Mouse (Mus musculus): ENCODE measurements around the gene Ly6g6c.

The Ly6g6c gene

DNA sequence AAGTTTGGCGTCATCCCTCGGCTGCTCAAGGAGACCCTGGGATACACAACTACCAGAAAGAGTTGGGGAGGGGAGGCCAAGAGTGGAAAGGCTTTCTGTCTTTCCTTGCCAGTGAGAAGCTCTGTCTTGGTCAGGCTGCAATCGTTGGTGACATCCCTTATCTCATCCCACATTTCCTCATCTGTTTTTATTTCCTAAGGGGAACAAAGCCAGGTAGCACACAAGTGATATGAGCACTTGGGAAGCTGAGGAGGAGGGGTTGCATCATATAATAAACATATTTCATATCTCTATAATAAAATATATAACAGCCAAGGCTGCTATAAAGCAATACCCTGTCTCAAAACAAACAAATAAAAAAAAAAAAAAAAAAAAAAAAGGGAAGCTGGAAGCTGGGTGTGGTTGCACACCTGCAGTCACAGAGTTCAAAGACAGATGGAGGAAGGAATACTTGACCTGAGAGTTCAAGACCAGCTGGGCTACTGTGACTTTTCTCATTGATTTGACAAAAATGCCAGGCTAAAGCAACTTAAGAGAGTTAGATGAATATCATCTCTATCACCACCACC, 18.8 kb downstream of the Ly6g6c start:
- DNase-seq (ENCODE audit: low spot score): no peak

DNA sequence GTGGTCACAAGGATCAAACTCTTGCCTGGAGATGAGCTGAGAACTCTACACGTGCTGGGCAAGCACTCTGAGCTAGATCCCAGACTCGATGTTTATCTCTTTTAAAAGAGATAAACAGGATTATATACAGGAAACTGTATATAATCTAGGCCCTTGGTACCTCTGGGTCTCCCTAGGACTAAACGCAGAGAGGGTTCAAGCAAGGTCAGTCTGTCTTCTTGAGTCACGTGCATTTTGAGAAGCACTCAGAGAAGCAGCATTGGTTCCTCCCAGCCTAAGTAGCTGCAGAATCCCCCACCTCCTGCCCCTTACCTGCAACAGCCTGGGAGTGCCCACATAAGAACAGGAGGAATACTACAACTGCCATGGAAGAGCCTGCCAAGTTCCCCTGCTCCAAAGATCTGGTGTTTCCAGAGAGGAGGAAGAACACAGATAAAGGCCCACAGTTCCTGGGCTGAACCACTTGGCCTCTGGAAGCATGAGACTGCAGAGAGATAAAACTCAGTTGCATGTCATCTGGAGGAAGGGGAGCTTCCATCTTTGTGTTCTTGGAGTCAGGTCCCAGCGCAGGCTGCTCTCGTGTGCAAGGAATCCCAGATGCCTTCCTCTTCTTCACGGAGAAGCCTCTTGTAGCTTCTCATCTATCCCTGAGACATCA, 20.1 kb downstream of the Ly6g6c start, which contains the start of gene Ly6g6f:
Gene Ly6g6f, minus strand, starts transcription at position 403 of the 658 bp plus-strand sequence.
- no peak for DNase-seq (ENCODE audit: low spot score)

DNA sequence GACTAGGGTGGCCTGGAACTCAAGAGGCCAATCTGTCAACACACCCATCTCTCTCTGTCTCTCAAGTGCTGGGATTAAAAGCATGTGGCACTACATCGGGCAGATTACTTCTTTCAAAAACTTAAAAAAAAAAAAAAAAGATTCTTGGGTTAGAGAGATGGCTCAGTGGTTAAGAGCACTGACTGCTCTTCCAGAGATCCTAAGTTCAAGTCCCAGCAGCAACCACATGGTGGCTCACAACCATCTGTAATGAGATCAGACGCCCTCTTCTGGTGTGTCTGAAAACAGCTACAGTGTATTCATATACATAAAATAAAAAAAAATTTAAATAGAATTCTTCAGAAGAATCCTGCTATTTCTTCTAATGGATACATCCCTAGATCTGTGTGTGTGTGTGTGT, 23.0 kb downstream of the Ly6g6c start:
- no peak for DNase-seq (ENCODE audit: low spot score)

DNA sequence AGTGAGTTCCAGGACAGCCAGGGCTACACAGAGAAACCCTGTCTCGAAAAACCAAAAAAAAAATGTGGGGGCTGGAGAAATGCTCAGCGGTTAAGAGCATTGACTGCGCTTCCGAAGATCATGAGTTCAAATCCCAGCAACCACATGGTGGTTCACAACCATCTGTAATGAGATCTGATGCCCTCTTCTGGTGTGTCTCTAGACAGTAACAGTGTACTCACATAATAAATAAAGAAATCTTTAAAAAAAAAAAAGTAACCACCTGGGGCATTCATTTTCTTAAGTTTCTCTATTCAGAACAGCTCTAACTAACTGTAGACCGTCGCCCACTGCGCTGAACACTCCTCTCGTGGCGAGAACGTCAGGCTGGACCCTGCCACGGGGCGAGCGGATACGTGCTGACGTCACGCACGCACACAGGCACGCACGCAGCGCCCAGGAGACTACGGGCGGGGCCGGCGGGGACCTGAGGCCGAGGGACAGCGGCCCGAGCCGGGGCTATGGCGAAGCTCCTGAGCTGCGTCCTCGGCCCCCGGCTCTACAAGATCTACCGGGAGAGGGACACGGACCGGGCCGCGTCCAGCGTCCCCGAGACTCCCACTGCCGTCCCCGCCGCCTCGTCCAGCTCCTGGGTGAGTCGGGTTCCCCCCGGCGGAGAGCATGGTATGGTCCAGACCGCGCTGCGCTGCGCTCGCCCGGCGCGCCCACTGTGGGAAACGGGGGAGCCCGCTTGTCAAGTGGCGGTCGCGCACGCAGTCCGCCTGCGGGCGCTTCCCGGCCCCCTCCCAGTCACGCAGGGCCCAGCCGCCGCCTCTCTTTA, 23.8 kb downstream of the Ly6g6c start, which contains the start of gene Abhd16a:
Gene Abhd16a, plus strand, starts transcription at position 439 of the 820 bp plus-strand sequence.
- peak; percentile 92 for DNase-seq (ENCODE audit: low spot score)

DNA sequence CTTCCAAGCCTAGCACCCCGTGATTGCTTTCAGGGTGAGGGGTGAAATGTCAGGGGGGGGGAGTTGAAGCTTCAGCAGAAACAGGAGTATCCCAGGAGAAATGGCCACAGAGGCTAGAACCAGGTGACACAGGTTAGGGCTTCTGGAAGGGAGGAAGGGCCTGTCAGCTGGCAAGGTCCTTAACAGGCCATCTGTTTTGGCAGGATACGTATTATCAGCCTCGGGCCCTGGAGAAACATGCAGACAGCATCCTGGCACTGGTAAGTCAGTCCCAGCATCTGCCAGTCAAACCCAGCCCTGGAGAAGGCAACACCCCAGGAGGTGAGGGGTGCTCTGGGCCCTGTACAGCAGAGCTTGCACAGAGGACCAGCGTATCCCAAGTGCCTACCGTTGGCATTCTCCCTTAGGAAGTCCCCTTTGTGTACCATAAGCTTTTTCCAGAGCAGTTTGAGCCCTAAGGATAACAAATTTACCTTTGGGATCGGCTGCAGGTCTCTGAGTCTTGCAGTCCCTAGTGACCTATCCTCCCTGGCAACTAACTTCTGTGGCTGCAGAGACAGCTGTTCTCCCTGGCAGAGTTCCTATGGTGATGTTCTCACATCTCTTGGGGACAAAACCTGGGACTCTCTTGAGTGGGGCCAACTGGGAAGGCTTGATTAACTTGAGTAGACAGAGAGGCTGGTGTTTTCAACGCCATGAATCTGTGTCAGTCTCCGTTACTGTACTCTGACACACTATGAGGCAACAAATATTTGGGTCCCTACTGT, 25.2 kb downstream of the Ly6g6c start:
- no peak for DNase-seq (ENCODE audit: low spot score)

DNA sequence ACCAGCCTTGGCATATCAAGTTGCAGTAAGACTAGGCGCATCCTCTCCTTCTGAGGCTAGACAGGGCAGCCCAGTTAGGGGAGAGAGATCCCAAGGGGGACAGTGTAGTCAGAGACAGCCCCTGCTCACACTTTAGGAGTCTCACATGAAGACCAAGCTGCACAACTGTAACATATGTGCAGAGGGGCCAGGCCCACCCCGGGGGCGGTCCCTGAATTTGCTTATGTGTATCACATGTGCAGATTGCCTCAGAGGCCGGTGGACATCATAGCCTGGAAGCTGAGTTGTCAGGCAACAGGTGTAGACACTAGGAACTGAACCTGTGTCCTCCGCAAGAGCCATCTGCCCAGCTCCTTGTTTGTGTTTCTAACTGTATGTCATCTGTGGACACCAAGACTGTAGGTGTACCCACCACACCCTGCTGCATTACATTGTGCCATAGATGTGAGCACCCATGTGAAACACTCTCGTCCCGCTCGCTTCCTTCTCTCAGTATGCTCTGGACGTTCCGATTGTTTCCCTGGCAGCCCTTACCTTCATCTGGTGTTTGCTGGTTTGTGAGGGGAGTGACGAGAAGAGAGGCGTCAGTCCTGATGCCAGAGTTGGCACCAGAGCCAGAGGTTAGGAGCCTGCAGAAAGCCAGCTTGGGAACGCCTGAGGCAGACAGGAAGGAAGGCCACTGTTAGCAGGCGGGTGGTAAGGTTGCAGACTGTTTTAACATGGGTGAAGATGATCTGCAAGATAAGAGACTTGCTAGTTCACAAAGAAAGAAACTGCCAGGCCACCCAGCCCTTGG, 27.4 kb downstream of the Ly6g6c start:
- DNase-seq (ENCODE audit: low spot score): no peak

DNA sequence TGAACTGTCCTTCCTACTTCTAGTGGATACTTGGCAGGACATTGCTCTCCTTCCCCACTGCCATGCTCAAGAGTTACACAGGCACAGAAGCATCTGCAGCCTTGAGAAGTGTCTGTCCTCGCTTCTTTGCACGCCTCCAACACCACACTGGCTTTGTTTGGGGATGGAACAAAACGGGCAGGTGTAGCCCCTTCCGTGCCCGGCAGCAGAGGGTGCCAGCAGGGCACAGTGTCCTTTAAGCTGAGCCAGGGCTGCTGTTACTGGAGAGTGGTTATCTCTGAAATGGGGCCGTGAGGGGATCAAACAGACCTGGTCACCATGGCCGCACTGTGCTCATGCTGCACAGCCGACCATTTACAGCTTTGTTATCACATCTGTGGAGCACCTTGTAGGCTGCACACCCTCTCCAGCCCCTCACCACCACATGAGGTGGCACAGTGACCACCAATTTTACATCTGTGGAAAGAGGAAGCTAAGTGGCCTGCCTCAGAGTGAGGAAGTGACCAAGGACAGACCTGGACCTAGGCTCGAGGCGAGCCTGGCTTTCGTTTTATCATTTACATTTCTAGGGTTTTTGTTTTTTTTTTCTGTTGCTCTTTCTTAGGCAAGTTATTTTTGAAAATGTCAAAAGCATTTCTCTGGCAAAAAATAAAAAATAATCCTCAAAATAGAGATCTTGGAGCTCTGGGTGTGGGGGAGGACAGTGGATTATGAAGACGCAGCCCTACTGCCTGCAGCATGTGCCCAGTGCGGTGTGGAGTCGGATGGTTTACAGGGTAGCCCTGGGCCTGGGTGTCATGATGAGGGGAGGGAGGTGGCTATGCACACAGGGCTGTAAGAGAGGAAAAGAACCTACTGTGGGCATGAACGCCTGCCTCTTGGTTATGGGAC, 29.5 kb downstream of the Ly6g6c start:
- DNase-seq (ENCODE audit: low spot score): no peak

DNA sequence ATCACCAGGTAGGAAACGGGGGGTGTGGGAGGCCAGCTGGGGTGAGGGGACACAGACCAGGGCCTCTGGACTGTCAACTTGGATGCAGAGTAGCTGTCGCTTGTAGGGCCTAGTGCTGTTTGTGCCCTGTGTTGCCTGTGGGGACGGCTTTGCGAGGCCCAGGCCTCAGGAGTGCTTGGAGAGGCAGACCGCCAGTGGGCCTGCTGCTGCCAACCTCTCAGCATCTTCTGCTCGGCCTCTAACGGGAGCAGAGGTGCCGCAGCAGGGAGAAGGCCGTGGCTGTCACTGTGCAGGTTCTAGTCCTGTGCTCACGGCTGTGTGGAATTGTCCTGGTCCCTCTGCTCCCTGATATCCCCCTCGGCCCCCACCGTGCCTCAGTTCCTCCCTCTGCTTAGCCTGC, 31.4 kb downstream of the Ly6g6c start:
- no peak for DNase-seq (ENCODE audit: low spot score)

DNA sequence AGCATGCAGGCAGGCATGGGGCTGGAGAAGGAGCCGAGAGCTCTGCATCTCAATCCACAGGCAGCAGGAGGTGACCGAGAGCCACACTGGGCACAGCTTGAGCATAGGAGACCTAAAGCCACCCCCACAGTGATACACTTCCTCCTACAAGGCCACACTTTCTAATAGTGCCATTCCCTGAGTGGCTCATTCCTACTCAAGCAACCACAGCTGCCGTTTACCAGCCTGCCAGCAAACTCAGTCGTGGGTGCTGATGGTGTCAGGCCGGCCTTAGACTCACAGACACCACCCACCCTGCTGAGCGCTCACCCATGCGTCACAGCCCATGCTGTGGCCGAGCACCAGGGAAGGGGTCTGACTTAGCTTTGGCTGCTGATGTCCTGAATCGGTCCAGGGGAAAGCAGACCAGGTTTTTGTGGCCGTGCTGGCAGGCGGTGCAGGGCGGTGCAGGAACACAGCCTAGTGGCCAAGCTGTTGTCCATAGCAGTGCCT, 32.0 kb downstream of the Ly6g6c start:
- no peak for DNase-seq (ENCODE audit: low spot score)

DNA sequence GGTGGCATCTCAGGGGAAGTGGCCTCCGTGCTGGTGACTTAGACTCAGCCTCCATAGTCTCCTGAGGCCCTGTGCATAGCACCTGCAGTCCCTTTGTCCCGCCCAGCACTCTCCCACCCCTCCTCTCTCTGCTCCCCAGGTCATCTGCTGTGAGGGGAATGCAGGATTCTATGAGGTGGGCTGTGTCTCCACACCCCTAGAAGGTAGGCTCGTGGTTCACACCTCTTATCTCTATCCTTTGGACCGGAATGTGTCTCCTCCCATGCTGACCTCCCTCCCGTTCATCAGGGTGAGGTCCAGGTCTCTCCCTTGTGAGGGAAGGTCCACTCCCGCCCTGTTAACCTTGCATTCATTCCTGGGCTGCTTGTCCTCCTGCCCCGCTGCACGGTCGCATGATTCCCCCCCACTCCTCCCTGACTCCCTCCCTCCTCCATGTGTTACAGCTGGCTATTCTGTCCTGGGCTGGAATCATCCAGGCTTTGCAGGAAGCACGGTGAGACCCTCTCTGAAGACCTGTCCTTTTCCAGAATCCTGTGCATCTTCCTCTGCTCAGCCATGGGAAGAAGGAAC, 35.1 kb downstream of the Ly6g6c start:
- no peak for DNase-seq (ENCODE audit: low spot score)

DNA sequence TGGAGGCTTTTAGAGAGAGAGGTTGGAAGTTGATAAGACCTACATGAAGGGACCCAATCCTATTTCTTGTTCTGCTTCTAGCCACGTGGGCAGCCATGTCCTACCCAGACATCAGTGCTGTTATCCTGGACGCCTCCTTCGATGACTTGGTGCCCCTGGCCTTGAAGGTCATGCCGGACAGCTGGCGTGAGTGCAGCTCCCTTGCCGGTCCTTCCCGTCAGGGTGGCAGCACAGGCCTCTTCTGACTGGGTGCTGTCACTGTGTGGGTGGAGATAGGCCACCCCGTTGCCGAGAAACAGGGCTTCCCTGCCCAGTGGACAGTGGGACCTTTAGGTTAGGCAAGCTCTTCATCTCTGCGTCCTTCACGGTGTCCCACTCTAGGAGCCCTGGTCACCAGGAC, 36.0 kb downstream of the Ly6g6c start:
- no peak for DNase-seq (ENCODE audit: low spot score)

DNA sequence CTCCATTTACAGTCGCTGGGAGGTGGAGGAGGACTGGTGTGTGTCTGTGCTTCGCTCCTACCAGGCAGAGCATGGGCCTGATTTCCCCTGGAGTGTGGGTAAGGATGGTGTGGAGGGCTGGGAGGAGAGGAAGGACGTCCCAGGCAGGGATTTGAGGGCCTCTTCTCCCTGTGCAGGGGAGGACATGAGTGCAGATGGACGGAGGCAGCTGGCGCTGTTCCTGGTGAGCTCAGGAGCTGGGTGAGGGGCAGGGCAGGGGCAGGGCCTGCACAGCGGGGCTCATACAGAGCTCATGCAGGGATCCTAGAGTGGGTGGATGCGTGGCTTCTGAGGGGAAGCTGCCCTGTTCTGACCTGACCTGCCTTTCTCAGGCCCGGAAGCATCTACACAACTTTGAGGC, 37.1 kb downstream of the Ly6g6c start:
- DNase-seq (ENCODE audit: low spot score): no peak

DNA sequence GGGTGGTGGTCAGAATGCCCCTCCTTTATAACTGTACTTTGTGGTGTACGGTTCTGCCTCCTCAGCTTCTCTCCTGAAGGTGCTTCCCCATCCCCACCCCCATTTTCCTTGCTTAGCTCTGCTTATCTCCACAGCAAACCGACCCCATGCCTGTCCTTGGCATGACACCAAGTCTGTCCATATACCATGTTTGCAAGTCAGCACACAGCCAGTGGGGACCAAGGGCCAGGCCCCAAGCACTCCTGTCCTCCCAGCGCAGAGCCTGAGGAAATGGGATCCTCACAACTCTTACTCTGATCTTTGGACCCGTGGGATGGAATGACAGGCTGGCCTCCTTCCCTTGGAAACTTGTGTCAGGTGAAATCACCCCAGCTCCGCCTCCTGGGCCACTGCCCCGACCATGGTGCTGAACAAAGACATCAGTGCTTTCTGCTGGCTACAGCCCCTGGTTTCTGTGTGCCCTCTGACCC, 38.1 kb downstream of the Ly6g6c start:
- no peak for DNase-seq (ENCODE audit: low spot score)

DNA sequence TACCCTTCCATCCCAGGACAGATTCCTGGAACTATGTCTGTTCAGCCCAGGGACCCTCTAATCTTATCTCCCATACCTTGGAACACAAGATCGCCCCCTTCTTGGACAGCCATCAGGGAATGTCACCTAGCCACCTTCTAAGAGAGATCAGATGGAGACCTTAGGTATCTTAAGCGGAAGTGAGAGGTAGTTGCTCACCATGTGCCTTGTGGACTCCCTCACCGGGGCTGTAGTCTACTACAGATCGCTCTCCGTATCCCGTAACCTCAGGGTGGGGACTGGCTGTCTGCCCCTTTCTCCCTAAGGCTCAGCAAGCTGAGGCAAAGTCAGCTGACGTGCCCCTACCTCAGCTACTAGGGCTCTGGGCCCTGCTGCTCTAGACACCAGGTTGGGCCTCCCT, 38.9 kb downstream of the Ly6g6c start:
- no peak for DNase-seq (ENCODE audit: low spot score)

DNA sequence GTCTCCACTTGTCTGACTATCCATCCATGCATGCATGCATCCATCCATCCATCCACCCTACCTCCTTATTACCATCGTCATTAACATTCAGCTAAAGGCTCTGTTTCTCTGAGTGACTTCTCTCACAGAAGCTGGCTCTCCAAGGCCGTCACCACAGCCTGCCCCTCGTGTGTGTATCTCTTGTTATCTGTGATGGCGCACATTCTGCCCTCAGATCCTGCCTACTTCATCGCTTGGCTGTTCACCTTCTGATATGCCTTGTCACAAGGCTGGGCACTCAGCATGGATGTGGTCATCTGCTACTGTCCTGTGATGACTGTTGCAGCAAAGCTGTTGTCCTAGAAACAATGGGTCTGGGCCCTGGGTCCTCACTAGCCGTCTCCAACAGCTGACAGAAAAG, 39.6 kb downstream of the Ly6g6c start:
- DNase-seq (ENCODE audit: low spot score): no peak

DNA sequence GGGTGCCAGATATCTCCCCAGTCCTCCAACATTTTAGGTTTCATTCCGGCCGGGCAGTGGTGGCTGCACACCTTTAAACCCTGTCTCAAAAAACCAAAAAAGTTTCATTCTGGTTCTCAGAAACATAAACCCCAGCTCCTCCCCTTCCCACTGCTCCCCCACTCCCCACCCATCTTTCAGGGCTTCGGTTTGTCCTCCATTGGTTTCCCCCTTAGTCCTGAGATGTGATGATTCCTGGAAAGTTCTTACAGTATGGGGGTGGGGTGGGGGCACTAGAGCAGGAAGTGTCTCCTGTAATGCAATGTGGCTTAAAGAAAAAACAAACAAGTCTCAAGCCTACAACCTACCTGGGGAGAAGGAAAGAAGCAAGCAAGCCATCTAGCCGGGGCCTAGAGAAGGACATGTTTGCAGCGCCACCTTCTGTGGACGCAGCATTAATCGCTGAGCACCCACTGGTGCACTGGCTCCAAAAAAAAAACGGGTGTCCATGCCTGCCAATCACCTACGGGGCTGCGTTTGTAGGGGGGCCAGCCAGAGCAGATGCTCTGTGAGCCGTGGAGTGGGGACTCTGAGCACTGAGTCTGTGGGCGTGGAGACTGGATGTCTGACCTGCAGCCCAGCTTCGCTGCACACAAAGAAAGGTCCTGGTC, 40.7 kb downstream of the Ly6g6c start:
- peak; percentile 53 for DNase-seq (ENCODE audit: low spot score)

DNA sequence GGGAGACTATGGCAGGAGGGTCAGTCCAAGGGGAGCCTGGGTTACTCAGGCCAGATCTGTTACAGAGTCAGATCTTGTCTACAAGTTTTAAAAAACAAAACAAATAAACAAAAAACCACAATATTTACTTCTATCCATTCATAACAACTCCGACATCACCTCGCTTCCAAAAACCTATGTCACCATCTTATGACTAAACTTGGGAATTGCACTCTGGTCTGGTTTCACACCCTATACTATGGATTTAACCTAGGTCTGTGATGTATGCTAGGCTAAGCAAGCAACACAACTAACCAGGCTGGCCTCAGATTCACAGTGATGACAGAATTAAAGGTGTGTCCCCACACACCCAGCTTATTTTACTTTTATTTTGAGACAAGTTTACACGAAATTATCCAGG, 41.3 kb downstream of the Ly6g6c start:
- DNase-seq (ENCODE audit: low spot score): no peak

DNA sequence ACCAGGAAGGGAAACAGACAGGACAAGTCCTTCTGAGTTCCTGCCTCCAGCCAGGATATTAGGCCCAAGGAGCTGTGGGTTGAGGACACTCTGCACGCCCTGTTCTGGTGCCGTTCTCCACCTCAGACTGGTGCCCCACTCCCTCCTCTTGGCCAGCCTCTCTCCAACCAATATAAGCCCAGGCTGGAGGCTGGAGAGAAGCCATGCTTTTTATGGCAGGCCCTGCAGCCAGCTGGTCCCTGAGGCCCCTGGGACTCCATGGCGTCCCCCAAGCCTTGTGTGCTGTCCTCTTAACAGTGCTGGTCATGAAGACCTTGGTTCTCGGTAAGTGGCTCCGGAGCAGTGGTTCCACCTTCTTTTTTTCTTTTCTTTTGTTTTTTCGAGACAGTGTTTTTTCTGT, 42.9 kb downstream of the Ly6g6c start, which contains the start of gene Ly6g5c:
Gene Ly6g5c, plus strand, starts transcription at position 183 of the 400 bp plus-strand sequence.
- DNase-seq (ENCODE audit: low spot score): no peak

DNA sequence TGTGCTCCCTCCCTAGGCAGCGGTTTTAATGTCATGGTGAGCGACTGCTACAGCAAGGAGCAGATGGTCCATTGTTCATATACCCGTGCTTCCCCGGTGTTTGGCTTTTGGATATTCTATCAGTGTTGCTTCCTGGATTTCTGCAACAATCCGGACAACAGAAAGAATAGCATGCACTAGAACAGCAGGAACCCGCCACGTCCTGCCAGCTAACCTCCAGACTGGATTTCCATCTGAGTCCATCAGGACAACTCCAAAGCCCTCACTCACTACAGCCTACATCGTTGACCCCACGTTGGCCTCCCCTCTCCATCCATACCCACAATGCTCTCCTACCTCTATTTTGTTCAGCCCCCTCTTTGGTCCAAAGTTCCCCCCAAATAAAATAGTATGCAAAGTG, 46.6 kb downstream of the Ly6g6c start:
- no peak for DNase-seq (ENCODE audit: low spot score)
